In the genomic region with DNA sequence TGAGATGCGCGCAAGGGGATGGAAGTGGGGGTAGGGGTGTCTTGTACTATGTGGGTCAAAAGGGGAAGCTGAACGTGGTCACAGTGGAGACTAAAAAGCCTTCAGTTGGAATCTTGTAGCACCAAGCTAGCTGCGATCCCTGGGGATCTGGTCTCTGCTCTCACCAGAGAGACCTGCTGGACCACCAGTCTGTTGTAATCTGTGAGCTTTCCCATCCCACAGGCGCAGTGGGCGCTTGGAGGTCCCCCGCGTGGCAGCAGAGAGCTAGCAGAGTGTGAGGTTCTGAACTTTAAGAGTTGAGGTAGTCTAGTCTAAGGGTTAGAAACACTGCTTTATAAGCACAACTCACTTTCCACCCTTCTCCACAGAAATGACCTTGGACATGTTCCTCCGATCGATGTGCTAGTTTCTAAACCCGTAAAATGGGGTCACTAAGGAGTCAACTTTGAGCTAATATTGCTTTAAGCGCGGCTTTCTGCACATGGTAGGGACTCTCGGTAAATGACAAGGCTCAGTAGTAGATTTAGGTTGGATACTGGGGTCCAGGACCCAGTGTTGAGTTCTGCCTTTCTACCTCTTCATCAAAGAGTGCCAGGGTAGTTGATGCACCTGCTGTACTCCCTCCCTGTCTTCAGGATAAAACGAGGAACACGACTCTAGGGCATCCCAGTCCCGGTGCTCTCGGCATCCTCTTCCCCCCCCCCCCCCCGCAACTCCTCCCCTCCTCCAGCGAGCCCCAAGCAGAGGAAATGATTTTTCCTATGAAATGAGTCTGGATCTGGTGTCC, we compare ENCODE assay signal across 7 mouse cellular contexts. TPM values are rescaled to one million over a fixed set of nuclear protein-coding genes. Genes with fewer than 3 reads are reported as not detected.
DNase-seq lines count a peak whose midpoint lies in the region; ATAC-seq and TF ChIP-seq lines count a peak whose summit lies in the region.

Gabrb2 (plus strand) TSS at position 762 of the 787 bp plus-strand sequence.

- peak; percentile 31 for DNase-seq in liver, embryonic 11.5 days (ENCODE audit: low spot score)
- no peak for DNase-seq in liver
- peak; percentile 42 to 54 for DNase-seq in cerebellum, postnatal 36 days
- peak; percentile 4 for DNase-seq in hindbrain, postnatal 0 days (ENCODE audit: low spot score)
- no peak for DNase-seq in adrenal gland, postnatal 25 days

- no peak for TF ChIP-seq CTCF in hindbrain, postnatal 0 days (IDR thresholded peaks at IDR 0.05; ENCODE audit: low read depth)

- peak within 1 kb of the TSS; percentile 40 for H3K4me3 ChIP-seq in liver, embryonic 11.5 days (ENCODE audit: low read depth, low read length)
- H3K4me3 ChIP-seq in hindbrain, postnatal 0 days (ENCODE audit: low read length) = peak within 1 kb of the TSS; percentile 53
- peak within 1 kb of the TSS; percentile 61 for H3K4me3 ChIP-seq in midbrain, embryonic 12.5 days

- no peaks in the 10 kb centered on the region for H3K9me3 ChIP-seq in liver, embryonic 11.5 days (ENCODE audit: control insufficient read depth, low read length)
- H3K9me3 ChIP-seq in hindbrain, postnatal 0 days (ENCODE audit: low read length) = no peaks in the 10 kb centered on the region
- no peaks in the 10 kb centered on the region for H3K9me3 ChIP-seq in midbrain, embryonic 12.5 days

- peak within 1 kb of the TSS; percentile 66 for H3K4me2 ChIP-seq in liver, embryonic 11.5 days
- H3K4me2 ChIP-seq in hindbrain, postnatal 0 days (ENCODE audit: low read depth, low read length) = peak within 1 kb of the TSS; percentile 72
- H3K4me2 ChIP-seq in midbrain, embryonic 12.5 days (replicated peaks) = peak within 1 kb of the TSS; percentile 79

- 26% methylated on average over 19 of the region's 20 CpGs for WGBS in liver, embryonic 11.5 days
- WGBS in hindbrain, postnatal 0 days = 24% methylated on average over 19 of the region's 20 CpGs
- 31% methylated on average over 18 of the region's 20 CpGs for WGBS in midbrain, embryonic 12.5 days

- no peak within 1 kb of the TSS for H3K9ac ChIP-seq in liver, embryonic 11.5 days (ENCODE audit: low read depth, low read length)
- peak within 1 kb of the TSS; percentile 61 for H3K9ac ChIP-seq in hindbrain, postnatal 0 days (replicated peaks; ENCODE audit: low read length)
- H3K9ac ChIP-seq in midbrain, embryonic 12.5 days (replicated peaks) = peak within 1 kb of the TSS; percentile 70

- H3K36me3 ChIP-seq in liver, embryonic 11.5 days (ENCODE audit: control insufficient read depth, insufficient read depth, low read length) = no peaks in the 10 kb centered on the region
- no peaks in the 10 kb centered on the region for H3K36me3 ChIP-seq in hindbrain, postnatal 0 days (ENCODE audit: insufficient read depth, low read length)
- H3K36me3 ChIP-seq in midbrain, embryonic 12.5 days = no peaks in the 10 kb centered on the region

- no peak for ATAC-seq in liver, embryonic 11.5 days (replicated peaks; ENCODE audit: low FRiP score)
- ATAC-seq in hindbrain, postnatal 0 days = peak; percentile 41
- peak; percentile 29; the same call in 1 of the 2 replicates for ATAC-seq in midbrain, embryonic 12.5 days (ENCODE audit: low FRiP score, low read depth)
- ATAC-seq in granulocyte monocyte progenitor cell, adult 5-6 weeks (replicated peaks; ENCODE audit: poor library complexity, severe bottlenecking) = no peak

- no peak within 1 kb of the TSS for H3K27ac ChIP-seq in liver, embryonic 11.5 days (ENCODE audit: low read depth, low read length)
- peak within 1 kb of the TSS; percentile 78 for H3K27ac ChIP-seq in hindbrain, postnatal 0 days
- H3K27ac ChIP-seq in midbrain, embryonic 12.5 days (replicated peaks) = peak within 1 kb of the TSS; percentile 85

- no peaks in the 10 kb centered on the region for H3K4me1 ChIP-seq in liver, embryonic 11.5 days (replicated peaks; ENCODE audit: control insufficient read depth, insufficient read depth, low read length)
- 0 out of 2 replicates have a peak, but pooled peaks cover 3% of the 10 kb centered on the region for H3K4me1 ChIP-seq in hindbrain, postnatal 0 days (ENCODE audit: insufficient read depth, low read length)
- 0 out of 2 replicates have a peak, but pooled peaks cover 9% of the 10 kb centered on the region for H3K4me1 ChIP-seq in midbrain, embryonic 12.5 days

- peaks cover 20% of the 10 kb centered on the region for H3K27me3 ChIP-seq in liver, embryonic 11.5 days (replicated peaks; ENCODE audit: control insufficient read depth, insufficient read depth, low read length)
- H3K27me3 ChIP-seq in hindbrain, postnatal 0 days (ENCODE audit: insufficient read depth, low read length) = no peaks in the 10 kb centered on the region
- H3K27me3 ChIP-seq in midbrain, embryonic 12.5 days = peaks cover 2% of the 10 kb centered on the region

RNA-seq across cellular contexts. Expression of gene Gabrb2, which starts in this region (rescaled TPM):
- polyA plus RNA-seq in liver, embryonic 11.5 days (2014; fragmentation: Nextera tagmentation; extraction: Ambion mirVana) = 0.48 and 0.69 TPM in 2 replicates
- 43.7 and 50.7 TPM in 2 replicates for total RNA-seq in hindbrain, postnatal 0 days (2014; rRNA removed)
- polyA plus RNA-seq in hindbrain, postnatal 0 days (2015; fragmentation: Nextera tagmentation; extraction: Ambion mirVana) = 15.4 and 19.0 TPM in 2 replicates
- polyA plus RNA-seq in midbrain, embryonic 12.5 days (2016; fragmentation: Nextera tagmentation; extraction: Ambion mirVana) = 19.6 and 24.6 TPM in 2 replicates
- total RNA-seq in granulocyte monocyte progenitor cell, adult 5-6 weeks (2014; fragmentation: Nextera tagmentation) = not detected in 2 replicates
- total RNA-seq in granulocyte monocyte progenitor cell, adult 5-6 weeks (2017) = not detected in 2 replicates
- total RNA-seq in adrenal gland, postnatal 25 days (2021) = 0.36 and 0.38 TPM in 2 replicates

Comparison
In these comparisons a context has a peak if more than half of its experiments do, and no peak if none do; other contexts are left out.
1. RNA of gene Gabrb2 (total RNA-seq): 43.7 to 50.7 TPM in hindbrain, postnatal 0 days; 0.36 to 0.38 TPM in adrenal gland, postnatal 25 days and not detected in granulocyte monocyte progenitor cell, adult 5-6 weeks; every median in the first group is over 10 times any median in the second.
2. Peak in DNase-seq, H3K4me3 ChIP-seq and H3K4me2 ChIP-seq in liver, embryonic 11.5 days; RNA of the gene not detected or under 1 TPM.
3. ATAC-seq: peak in hindbrain, postnatal 0 days (single experiment) and midbrain, embryonic 12.5 days (single experiment); none in liver, embryonic 11.5 days (single experiment) and granulocyte monocyte progenitor cell, adult 5-6 weeks (single experiment).
4. DNase-seq: peak in cerebellum, postnatal 36 days (2 of 2) and hindbrain, postnatal 0 days (single experiment); none in liver (single experiment) and adrenal gland, postnatal 25 days (single experiment).
5. Peak in every context shown above with its lines, with median percentiles within 50 percentile points of each other: H3K4me2 ChIP-seq and H3K4me3 ChIP-seq.